Mouse (Mus musculus): ENCODE results near the gene Tmem183a. TPM values are rescaled to one million over a fixed set of nuclear protein-coding genes. Genes with fewer than 3 reads are reported as not detected.

Gene Tmem183a
- polyA plus RNA-seq (2014; fragmentation: Illumina TruSeq; extraction: RNeasy Lipid Tissue Mini Kit (QIAGEN cat#74804); ENCODE audit: low read depth, low replicate concordance): 52.9 TPM

DNA sequence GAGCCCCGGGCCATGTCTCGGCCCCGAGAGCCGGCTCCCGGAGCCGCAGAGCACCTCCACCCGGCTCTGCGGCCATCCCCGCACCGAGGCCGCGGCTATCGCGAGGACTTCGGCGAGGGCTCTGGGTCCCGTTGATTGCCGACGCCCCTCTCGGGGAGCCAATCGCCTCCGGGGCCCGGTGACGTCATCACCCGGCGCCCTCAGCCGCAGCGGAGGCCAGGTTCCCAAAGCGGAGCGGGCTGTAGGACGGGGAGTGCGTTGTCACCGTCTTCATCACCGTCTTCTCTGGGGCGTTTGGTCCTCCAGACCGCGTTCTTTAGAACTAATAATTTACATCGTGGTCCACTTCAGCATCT lies at the start of gene Tmem183a:
TSS of gene Tmem183a (minus strand) at position 123 of the 356 bp plus-strand sequence.

DNA sequence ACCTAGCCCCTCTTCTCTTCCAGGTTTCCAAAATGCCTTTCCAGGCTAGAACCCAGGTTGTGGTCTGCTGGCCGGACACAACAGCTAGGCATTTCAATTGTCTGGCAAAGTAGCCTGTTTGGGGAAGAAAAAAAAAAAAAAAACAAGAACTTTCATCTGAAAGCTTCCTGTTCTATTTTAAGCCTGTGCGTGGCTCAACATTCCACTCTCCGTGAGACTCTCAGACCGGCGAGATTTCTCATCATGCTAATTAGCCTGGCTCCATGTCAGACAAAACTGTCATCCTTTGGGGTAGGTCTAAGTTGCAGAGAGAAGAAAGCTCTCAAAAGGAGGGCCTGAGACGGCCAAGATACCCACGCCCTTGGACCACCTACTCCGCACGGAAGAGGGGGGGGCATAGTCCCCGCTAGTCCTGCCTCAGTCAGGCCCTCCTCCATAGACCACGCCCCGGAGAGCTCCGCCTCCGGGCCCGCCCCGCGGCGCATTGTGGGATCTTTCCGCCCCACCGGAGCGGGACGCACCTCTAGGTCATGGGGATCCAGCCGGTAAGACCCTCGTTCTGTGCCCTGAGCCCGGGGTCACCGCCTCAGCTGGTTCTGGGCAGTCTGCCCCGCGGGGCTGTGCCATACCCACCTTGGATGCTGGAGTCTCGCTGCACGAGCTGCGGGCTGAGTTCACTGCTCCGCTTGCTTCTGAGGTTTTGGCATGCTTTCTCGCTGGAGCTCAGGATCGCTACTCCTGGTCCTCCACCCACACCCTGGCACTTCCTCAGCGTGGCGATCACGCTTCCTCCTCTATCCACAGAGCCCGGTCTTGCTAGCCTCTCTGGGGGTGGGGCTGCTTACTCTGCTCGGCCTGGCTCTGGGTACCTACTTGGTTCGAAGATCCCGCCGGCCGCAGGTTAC lies 44.0 kb upstream of the Tmem183a start, which contains the start of gene Cyb5r1:
TSS of gene Cyb5r1 (plus strand) at position 51 of the 905 bp plus-strand sequence.

DNA sequence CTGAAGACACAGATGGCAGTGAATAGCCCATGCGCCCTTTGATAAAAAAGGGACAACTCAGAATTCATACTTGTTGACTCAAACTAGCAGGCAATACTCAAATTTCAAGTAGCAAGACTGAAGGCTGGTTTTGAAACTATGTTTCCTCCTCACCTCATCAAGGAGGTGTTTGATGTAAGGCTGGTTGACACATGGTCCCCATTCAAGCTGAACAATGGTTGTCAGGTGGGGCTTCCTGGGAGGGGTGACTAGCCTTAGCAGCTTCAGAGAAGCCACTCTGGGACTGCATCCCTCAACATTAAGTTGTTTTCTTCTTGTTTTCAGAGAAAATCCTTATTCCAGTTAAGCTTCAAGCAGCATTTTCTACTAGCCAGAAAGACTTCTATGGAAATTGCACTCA lies 23.9 kb upstream of the Tmem183a start, which contains the start of gene 4933406M09Rik:
TSS of gene 4933406M09Rik (plus strand) at position 275 of the 400 bp plus-strand sequence.

DNA sequence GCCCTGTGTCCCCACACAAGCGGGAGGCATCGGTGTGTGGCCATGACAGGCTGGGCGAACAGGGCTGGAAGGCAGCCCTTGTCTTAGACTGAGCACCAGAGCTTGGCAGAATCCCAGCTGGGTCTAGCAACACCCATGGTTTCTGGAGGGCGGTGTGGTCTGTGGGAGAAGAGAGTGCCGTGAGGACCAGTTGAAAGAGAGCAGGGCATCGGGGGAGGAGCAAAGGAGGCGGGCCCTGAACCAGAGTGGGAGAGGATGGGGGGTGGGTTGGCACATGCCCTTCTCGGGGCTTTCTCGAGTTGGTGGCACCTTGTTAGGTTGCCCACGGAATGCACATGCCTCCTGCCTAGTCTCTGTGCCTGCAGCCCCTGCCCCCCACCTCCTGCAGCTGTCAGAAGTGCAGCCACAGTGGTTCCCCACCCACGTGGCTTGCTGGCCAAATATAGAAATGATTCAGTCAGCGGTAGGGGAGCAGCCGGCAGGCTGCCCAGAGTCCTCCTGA lies 29.0 kb downstream of the Tmem183a start, which contains the start of gene Ppfia4:
TSS of gene Ppfia4 (minus strand) at position 159 of the 502 bp plus-strand sequence.

Other genes starting within 250 kb of the Tmem183a start
- gene Chil1, start 179.8 kb downstream of the Tmem183a start, polyA plus RNA-seq (2014; fragmentation: Illumina TruSeq; extraction: RNeasy Lipid Tissue Mini Kit (QIAGEN cat#74804); ENCODE audit: low read depth, low replicate concordance): not detected
- not detected for gene Mybph, start 168.5 kb downstream of the Tmem183a start, polyA plus RNA-seq (2014; fragmentation: Illumina TruSeq; extraction: RNeasy Lipid Tissue Mini Kit (QIAGEN cat#74804); ENCODE audit: low read depth, low replicate concordance)
- 11.5 TPM for gene Adora1, start 126.5 kb downstream of the Tmem183a start, polyA plus RNA-seq (2014; fragmentation: Illumina TruSeq; extraction: RNeasy Lipid Tissue Mini Kit (QIAGEN cat#74804); ENCODE audit: low read depth, low replicate concordance)
- gene Myog, start 72.0 kb downstream of the Tmem183a start, polyA plus RNA-seq (2014; fragmentation: Illumina TruSeq; extraction: RNeasy Lipid Tissue Mini Kit (QIAGEN cat#74804); ENCODE audit: low read depth, low replicate concordance): not detected
- 0.49 TPM for gene Ppfia4, start 29.1 kb downstream of the Tmem183a start, polyA plus RNA-seq (2014; fragmentation: Illumina TruSeq; extraction: RNeasy Lipid Tissue Mini Kit (QIAGEN cat#74804); ENCODE audit: low read depth, low replicate concordance)
- gene 4933406M09Rik, start 24.0 kb upstream of the Tmem183a start, polyA plus RNA-seq (2014; fragmentation: Illumina TruSeq; extraction: RNeasy Lipid Tissue Mini Kit (QIAGEN cat#74804); ENCODE audit: low read depth, low replicate concordance): 54.5 TPM
- 19.4 TPM for gene Cyb5r1, start 43.6 kb upstream of the Tmem183a start, polyA plus RNA-seq (2014; fragmentation: Illumina TruSeq; extraction: RNeasy Lipid Tissue Mini Kit (QIAGEN cat#74804); ENCODE audit: low read depth, low replicate concordance)
- 27.3 TPM for gene Adipor1, start 53.4 kb upstream of the Tmem183a start, polyA plus RNA-seq (2014; fragmentation: Illumina TruSeq; extraction: RNeasy Lipid Tissue Mini Kit (QIAGEN cat#74804); ENCODE audit: low read depth, low replicate concordance)
- gene Klhl12, start 93.6 kb upstream of the Tmem183a start, polyA plus RNA-seq (2014; fragmentation: Illumina TruSeq; extraction: RNeasy Lipid Tissue Mini Kit (QIAGEN cat#74804); ENCODE audit: low read depth, low replicate concordance): 46.2 TPM
- 12.9 TPM for gene Rabif, start 132.7 kb upstream of the Tmem183a start, polyA plus RNA-seq (2014; fragmentation: Illumina TruSeq; extraction: RNeasy Lipid Tissue Mini Kit (QIAGEN cat#74804); ENCODE audit: low read depth, low replicate concordance)
- gene Mgat4e, start 187.7 kb upstream of the Tmem183a start, polyA plus RNA-seq (2014; fragmentation: Illumina TruSeq; extraction: RNeasy Lipid Tissue Mini Kit (QIAGEN cat#74804); ENCODE audit: low read depth, low replicate concordance): 32.9 TPM
- 107 TPM for gene Kdm5b, start 198.2 kb upstream of the Tmem183a start, polyA plus RNA-seq (2014; fragmentation: Illumina TruSeq; extraction: RNeasy Lipid Tissue Mini Kit (QIAGEN cat#74804); ENCODE audit: low read depth, low replicate concordance)

Measured in testis, adult 10 weeks (tissue).